Mouse (Mus musculus): Measurements from ENCODE around the gene Hist1h4a. TPM values are rescaled to one million over a fixed set of nuclear protein-coding genes. Genes with fewer than 3 reads are reported as not detected.
"Not testable (repeated sequence)": the region's sequence is repeated elsewhere in the genome, so short reads cannot be mapped to it uniquely, and the experiment has no call there.

Gene Hist1h4a
- 10 to 100 TPM; 64.4 to 74.0 TPM for total RNA-seq (2021)
- long read RNA-seq, experiment 1: 0 reads
- long read RNA-seq, experiment 2: 0 reads

DNA sequence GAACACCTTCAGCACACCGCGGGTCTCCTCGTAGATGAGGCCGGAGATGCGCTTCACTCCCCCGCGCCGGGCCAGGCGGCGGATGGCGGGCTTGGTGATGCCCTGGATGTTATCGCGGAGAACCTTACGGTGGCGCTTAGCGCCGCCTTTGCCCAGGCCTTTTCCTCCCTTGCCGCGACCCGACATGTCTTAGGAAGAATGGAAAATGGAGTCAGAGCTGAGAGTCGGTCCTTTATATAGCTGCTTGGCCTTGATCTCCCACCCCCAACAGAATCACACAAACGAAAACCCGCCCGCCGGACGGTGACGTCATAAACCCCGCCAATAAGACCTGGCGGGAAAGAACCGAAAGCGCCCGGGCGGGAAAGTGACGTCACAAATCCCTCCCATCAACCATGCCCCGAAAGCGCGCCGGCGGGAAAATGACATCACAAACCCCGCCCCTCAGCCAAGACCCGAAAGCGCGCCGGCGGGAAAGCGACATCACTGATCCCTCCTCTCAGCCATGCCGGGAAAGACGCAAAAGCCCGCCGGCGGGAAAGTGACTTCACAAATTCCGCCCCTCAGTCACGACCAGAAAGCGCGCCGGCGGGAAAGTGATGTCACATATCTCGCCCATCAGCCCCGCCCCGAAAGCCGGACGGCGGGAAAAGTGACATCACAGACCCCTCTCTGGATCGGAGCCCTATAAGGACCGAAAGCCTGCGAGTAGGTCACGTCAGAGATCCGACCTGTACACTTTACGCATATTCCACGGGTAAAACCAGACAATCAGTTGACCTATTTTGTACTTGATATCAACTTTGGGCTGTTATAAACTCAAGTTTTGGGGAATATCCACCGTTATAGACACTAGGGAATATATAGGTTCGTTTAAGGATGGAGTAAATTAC, at the start of gene Hist1h4a:
TSS of gene Hist1h4a (minus strand) at position 259 of the 893 bp plus-strand sequence.
- peak; percentile 99 for DNase-seq (ENCODE audit: low spot score in 2 of 2)

DNA sequence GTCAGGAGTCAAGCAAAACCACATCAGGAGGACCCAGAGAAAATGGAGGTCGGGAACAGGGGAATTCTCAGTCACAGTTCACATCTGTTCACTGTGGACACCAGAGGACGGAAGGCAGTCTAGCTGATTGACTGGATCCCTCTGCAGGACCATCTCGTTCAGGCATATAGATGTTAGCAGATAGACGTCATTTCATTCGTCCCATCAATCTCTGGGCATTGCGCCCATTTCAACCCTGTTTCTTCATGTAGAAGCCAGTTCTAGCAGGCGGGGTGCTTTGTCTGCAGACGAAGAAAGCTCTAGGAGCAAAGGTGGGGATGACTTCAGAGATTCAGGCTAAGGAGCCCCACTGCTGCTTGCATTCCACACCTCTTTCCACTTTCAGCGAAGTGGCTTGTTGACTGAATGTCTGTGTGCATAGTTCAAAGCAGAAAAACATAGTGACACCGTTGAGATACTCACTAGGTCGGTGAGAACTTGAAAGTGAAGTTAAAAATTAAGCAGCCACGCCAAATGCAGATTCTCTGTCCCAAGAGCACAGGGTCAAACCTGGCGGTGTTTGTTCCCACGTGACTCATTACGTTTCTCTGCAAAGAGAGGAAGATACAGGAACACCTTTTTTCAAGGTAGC, 45.5 kb upstream of the Hist1h4a start, which contains the start of gene Slc17a2:
TSS of gene Slc17a2 (plus strand) at position 572 of the 631 bp plus-strand sequence.
- DNase-seq (ENCODE audit: low spot score in 2 of 2): no peak

DNA sequence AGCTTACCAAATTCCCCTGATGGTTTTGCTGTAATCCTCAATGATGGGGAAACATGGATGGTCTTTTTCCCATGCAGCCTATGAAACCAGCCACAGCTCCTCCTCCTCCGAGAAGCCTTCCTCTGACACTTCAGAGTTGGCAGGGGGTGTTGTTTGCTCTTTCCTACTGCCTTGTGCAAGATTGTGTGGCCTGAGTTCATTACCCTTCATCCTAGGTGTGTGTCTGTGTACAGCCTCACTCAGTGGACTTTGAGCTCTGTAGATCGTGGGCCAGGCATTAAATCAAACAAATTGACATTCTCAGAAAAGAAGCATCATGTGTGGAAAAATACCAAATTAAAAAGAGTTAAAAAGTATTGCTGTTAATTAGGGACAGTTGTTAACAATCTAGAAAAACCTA, 43.5 kb upstream of the Hist1h4a start:
- DNase-seq (ENCODE audit: low spot score in 2 of 2): no peak

DNA sequence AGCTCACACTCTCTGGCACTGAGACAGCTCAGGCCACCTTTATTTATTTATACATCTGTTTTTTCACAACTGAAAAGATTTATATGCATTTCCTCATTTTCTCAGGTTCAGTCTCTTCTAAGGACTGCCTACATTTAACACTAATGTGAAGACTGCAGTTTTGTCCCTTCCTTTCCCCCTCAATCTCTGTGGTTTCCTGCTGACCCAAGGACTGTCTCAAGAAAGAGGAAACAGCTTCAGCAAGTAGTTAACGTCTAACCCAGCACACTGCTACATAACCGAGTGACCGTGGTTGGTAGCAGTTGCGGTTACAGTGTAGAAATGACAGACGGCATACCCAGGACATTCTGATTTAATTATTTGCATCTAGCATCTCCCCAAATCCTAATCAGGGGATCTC, 38.4 kb upstream of the Hist1h4a start:
- no peak for DNase-seq (ENCODE audit: low spot score in 2 of 2)

DNA sequence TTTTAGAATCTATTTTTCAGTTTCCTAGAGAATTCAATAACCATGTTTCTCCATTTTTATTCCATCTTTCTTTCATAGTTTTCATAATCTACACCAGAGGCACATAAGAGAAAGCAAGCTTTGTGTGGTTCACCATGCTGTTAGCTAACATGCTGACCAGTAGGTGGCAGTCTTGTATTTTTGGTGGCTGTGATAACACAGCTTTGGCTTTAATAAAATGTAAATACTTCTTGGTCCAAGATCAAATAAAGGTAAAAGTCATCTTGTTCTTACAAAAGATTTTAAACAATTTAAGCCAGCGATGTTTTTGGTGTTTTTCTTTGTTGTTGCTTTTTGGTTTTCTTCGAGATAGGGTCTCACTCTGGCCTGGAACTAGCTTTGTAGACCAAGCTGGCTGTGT, 31.5 kb upstream of the Hist1h4a start:
- peak; percentile 35 to 54 for DNase-seq (ENCODE audit: low spot score in 2 of 2)

DNA sequence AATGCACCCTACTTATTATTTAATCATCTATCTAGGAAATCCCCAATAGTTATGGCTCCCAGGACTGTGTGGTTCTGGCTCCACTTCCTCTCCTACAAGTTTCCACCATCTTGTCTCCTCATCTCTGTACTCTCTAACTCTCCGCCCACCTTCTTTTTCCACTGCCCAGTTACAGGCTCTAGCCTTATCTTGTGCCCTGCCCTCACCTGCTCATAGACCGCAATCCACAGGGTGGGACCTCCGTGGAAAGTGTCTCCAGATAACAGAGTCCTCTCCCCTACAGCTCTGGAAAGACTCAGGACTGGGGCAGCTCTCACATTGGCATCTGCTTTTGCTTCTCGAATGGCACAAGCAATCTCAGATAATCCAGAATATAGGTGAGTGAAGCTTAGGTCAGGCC, 18.0 kb upstream of the Hist1h4a start:
- DNase-seq (ENCODE audit: low spot score in 2 of 2): no peak

DNA sequence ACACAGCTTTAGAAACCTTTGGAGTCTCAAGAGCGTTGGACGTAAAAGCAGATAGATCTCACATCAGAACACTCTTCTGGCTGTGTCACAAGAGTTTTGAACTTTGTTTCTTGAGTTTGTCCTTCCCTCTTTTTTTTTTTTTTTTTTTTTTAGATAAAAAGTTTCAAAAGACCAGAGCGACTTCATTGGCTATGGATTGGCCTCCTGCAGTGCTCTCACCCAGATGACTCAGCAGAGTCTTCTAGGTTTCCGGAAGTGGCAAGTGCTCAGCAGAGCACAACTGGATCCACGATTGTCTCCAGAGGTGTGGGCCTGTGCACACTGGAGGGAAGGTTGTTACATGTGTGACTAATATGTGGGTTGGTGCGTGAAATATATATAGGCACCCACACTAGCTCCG, 17.3 kb upstream of the Hist1h4a start:
- no peak for DNase-seq (ENCODE audit: low spot score in 2 of 2)

DNA sequence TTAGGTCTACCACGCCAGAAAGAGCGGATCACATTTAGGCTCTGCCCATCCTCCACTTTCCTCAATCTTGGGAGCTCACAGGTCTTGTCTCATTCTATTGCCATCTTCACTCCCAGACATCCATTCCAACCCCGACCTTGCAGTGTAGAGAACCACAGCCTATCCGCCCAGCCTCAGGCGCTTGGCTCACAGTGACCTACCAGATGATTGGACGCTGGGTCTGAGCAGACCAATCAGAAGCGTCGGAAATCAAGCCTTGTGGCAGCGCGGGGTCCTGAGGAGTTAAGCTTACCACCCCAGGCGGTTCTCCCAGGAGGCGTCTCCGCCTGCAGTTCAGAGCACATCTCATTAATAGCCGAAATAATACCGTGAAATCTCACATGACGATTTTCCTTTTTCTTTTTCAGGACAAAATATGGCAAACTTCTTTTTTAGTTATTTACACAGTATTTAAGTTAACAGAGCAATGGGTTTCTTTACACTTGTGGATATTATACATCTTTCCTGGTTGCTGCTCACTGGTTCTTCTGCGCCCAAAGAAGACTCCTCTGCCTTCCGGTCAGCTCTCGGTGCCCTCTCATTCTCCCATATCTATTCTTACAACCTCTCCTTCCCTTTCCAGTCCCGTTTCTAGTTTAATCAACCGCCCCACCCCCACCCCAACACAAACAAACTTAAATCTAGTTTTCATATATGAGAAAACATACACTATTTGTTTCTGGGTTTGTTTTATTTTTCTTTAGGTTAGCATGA, 11.7 kb upstream of the Hist1h4a start:
- DNase-seq (ENCODE audit: low spot score in 2 of 2): peak; percentile 35 to 42

DNA sequence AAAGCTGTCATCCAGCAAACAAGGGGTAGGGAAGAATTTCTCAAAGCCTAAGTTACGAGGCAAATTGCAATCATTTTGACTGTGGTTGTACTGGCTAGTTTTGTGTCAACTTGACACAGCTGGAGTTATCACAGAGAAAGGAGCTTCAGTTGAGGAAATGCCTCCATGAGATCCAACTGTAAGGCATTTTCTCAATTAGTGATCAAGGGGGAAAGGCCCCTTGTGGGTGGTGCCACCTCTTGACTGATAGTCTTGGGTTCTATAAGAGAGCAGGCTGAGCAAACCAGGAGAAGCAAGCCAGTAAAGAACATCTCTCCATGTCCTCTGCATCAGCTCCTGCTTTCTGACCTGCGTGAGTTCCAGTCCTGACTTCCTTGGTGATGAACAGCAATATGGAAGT, 8.6 kb upstream of the Hist1h4a start, which contains the start of gene Trim38:
TSS of gene Trim38 (plus strand) at position 301 of the 400 bp plus-strand sequence.
- not testable (repeated sequence) for DNase-seq (ENCODE audit: low spot score in 2 of 2)

DNA sequence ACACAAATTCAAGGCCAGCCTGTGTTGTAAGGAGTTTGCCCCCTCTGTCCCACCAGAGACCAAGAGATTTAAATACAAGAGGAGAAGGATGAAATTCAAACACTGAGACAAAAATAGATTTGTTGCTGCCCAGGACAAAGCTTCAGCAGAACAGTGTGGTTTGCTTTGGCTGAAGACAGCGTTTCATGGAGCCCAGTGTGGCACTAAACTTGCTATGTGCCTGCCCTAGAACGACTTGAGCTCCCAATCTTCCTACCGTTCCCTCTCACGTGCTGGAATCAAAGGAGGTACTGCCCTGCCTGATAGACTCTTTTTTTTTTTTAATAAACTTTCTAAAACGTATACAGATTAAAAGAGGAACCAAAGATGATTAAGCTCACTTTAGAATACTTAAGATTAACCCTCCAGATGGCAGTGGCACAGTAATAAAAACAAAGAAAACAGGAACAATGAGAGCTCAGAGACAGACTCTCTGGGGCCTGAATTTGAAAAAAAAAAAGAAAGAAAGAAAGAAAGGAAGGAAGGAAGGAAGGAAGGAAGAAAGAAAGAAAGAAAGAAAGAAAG, 7.9 kb upstream of the Hist1h4a start:
- no peak for DNase-seq (ENCODE audit: low spot score in 2 of 2)

DNA sequence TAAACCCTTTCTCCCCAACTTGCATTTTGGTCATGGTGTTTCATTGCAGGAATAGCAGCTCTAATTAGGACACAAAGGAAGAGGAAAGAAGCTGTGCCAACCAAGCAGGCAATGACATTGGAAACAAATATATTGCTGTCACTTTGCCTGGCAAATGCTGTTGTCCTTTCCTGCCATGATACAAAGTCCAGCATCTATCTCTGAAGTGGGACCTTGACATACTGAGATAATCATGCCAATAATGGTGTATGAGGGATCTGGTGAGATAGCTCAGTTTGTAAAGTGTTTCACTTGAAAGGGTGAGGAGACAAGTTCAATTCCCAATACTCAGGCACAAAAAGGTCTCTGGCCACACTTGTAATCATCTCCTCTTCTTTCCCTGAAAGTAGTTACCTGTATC, 5.7 kb upstream of the Hist1h4a start:
- DNase-seq (ENCODE audit: low spot score in 2 of 2): no peak

DNA sequence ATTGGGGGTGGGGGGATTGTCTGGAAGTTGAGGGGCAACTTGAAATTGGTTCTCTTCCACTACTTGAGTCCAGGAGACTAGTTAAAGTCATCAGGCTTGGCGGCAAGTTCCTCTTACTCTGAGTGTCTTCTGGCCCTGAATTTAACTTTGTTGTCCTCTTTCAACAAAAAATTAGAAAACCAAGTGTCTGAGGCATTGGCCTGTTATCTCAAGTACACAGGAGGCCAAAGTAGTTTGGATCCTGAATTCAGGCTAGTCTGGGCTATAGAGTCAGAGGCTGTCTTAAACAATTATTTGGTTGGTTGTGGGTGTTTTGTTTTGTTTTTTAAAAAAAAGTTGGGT, 4.1 kb upstream of the Hist1h4a start:
- DNase-seq (ENCODE audit: low spot score in 2 of 2): no peak

DNA sequence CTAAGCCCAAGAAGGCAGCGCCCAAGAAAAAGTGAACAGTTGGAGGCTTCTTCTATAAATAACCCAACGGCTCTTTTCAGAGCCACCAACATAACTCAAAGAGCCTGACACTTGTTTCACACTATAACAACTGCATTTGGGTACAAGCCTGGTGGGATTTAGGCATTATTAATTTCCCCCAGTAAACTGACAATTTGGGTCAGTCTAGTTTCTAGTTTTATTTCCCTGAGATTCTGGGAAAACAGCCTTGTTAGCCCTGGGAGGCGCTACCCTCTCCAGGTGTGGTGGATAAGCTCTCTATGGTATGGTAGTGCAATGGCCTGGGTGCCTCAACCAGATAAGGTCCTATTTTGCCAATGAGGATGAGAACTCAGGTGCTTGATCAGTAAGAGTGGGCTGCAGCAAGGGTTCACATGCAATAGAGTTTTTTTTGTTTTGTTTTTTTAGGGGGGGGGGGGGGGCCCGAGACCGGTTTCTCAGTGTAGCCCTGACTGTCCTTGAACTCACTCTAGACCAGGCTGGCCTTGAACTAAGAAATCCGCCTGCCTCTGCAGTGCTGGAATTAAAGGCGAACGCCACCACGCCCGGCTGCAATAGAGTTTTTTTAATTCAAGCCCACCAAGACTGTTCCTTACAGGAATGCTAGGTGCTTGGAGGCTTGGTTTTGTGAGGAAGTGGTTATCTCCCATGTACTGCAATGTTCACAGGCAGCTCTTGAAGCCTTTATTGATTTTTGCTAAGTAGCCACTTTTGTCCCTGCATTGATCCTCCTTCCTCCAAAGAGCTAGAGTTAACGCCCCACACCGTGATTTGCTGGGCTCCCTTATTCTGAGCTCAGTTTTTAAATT, 3.5 kb upstream of the Hist1h4a start:
- no peak for DNase-seq (ENCODE audit: low spot score in 2 of 2)

DNA sequence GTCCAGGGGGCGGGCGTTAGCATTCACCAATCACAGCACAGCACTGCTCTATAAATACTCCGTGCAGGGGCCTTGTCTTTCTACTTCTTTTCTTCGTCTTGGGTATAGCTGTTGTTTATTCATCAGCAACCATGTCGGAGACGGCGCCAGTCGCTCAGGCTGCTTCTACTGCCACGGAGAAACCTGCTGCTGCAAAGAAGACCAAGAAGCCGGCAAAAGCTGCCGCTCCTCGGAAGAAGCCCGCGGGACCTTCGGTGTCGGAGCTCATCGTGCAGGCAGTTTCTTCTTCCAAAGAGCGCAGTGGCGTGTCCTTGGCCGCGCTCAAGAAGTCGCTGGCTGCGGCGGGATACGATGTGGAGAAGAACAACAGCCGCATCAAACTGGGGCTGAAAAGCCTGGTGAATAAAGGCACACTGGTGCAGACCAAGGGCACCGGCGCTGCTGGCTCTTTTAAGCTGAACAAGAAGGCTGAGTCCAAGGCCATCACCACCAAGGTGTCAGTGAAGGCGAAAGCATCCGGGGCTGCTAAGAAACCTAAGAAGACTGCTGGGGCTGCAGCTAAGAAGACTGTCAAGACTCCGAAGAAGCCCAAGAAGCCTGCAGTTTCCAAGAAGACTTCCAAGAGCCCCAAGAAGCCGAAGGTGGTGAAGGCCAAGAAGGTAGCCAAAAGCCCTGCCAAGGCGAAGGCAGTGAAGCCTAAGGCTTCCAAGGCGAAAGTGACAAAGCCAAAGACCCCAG, 2.7 kb upstream of the Hist1h4a start, which contains the start of gene Hist1h1a:
TSS of gene Hist1h1a (plus strand) at position 81 of the 738 bp plus-strand sequence.
- DNase-seq (ENCODE audit: low spot score in 2 of 2): peak; percentile 71 to 77

DNA sequence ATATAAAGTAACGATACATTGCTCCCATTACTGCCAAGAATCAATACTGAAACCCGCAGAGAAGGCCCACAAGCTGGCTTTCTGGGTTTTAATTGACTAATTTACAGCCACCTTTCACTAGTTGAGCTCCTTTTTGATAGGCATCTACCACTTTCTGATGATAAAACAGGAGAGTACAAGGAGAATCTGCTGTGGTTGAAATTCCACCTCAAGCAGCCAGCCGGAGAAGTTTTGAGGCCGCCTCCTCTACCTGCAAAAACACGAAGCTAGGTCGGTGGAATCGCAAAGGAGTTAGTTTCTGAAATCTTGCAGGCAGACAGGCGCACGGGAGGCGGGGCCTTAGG, 2.2 kb upstream of the Hist1h4a start:
- DNase-seq (ENCODE audit: low spot score in 2 of 2): no peak

DNA sequence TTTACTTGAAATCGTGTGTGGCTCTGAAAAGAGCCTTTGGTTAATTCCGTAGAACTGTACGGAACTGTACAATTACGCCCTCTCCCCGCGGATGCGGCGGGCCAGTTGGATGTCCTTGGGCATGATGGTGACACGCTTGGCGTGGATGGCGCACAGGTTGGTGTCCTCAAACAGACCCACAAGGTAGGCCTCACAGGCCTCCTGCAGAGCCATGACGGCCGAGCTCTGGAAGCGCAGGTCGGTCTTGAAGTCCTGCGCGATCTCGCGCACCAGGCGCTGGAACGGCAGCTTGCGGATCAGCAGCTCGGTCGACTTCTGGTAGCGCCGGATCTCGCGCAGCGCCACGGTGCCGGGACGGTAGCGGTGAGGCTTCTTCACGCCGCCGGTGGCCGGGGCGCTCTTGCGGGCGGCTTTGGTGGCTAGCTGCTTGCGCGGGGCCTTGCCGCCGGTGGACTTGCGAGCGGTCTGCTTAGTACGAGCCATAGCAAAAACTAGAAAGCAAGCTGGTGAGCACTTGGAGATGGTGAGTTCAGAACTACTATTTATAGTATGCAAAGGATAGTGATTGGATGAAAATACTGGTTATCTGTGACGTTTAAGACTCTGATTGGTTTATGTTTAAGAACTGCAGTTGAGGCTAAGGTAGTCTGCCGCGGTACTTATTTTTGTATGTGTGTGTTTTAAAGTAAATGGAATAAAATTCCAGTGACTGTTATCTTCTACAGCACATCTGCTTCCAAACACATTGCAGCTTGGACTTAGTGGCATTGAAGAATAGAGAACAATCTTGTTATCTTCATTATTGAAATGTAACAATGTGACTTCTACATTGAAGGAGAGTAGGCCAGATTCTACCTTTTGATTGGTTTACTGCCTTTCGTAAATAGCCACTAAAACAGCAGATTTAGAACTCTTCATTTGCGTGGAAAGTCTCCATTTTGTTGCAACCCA, 1.1 kb upstream of the Hist1h4a start, which contains the start of gene Hist1h3a:
TSS of gene Hist1h3a (minus strand) at position 516 of the 951 bp plus-strand sequence.
- peak; percentile 50 to 53 for DNase-seq (ENCODE audit: low spot score in 2 of 2)

DNA sequence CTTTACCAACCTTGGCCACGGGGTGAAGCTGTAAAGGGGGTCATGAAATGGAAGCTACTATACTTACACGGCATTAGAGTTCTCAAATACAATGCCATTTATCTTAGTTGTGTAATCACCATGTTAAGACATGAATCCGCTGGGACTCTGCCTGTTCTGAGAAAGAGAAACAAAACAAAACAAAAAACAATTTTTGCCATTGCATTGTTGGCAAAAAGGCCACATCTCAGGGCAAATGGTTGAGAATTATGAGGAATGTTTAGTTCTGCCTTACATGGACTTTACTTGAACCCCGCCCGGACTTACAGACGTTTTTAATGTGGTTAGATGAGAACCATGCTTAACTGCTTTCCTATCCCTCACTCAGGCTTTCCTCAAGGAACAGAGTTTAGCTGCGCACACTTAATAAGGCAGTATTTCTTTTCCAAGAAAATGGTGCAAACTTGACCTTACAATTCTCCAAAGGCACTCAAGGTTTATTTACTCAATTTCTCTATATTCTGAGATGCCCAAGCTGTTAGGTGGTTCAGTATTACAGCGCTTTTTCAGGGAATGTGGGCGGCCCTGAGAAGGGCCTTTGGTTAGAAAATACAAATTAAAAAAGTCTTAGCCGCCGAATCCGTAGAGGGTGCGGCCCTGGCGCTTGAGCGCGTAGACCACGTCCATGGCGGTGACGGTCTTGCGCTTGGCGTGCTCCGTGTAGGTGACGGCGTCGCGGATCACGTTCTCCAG, 624 bp downstream of the Hist1h4a start:
- DNase-seq (ENCODE audit: low spot score in 2 of 2): no peak

DNA sequence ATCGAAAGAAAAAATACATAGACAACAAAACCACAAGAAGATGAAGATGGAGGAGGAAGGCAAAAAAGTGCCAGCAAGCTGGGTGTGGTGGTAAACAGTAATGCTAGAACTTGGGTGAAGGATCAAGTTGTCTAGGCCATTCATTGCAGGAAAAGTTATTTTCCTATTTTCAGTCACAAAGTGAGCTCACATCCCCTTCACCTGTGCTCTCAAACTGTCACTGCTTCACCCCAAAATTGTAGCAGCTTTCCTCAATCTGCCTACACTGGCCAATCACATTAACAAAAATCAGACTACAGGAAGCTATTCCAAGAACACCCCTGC, 1.2 kb downstream of the Hist1h4a start:
- DNase-seq (ENCODE audit: low spot score in 2 of 2): no peak
